Mouse (Mus musculus) small intestine, adult 2 months (tissue): ENCODE measurements around the gene Pla2g2e.

Source experiments
- CTCF ChIP-seq: fragments of 200-500 bp; IDR thresholded peaks from 2 replicates; pipeline ENCODE4 v1.5.1; 2012; ENCODE audit warnings: low read depth, mild to moderate bottlenecking, control low read depth, inconsistent platforms, low read length, moderate library complexity, mixed read lengths; ENCODE audit not compliant: insufficient replicate concordance, insufficient read length; ENCODE audit errors: extremely low read depth
- POLR2A ChIP-seq: fragments of 200-500 bp; IDR thresholded peaks from 2 replicates; pipeline ENCODE4 v1.6.1; 2012; ENCODE audit warnings: low read depth, mild to moderate bottlenecking, control low read depth, inconsistent platforms, low read length, moderate library complexity

DNA sequence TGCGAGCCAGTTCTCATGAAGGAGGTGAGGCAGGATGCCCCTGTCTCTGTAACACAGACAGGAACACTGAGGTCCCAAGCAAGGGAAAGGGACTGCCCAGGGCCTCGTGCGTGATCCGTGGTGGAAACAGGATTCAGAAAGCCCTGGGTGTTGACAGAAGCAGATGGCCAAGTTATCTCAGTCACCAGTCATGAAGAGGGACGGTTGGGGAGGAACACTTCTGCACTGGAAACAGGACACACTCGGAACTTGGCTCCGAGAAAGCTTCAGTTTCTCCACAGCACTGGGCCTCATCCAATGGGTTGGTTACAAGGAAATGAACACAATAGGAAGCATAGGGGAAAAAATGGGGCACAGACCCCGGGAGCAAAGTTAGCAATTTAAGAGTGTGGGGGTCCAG lies 1.0 kb downstream of the Pla2g2e start:
- TF ChIP-seq CTCF, result no peak
- no peak for TF ChIP-seq POLR2A
